Mouse (Mus musculus) E14TG2a.4 (cell line): ENCODE measurements around the gene Tspan5.

Source experiments
- CTCF ChIP-seq: conservative IDR thresholded peaks from 2 replicates; pipeline ENCODE4 v1.5.1; 2014; ENCODE audit warnings: low read length
- NANOG ChIP-seq: IDR thresholded peaks from 2 replicates; pipeline ENCODE4 v1.6.1; 2014; ENCODE audit warnings: borderline replicate concordance, low read length, mixed read lengths
- POU5F1 ChIP-seq: IDR thresholded peaks from 2 replicates; pipeline ENCODE4 v1.6.1; 2014; ENCODE audit warnings: low read length, borderline replicate concordance

- TF ChIP-seq CTCF (no peak), POU5F1 (no peak), NANOG (no peak)
Measured at GRCm38 (mm10) chr3:138705875-138706274, 36.1 kb upstream of the Tspan5 start.
